ENCODE assay signal across 8 mouse cellular contexts in genomic region chr13:63330236-63330860, GRCm38 (mm10).
DNase-seq lines count a peak whose midpoint lies in the region; ATAC-seq and TF ChIP-seq lines count a peak whose summit lies in the region.

No protein-coding gene starts in this region.

- H3K27ac ChIP-seq in hindbrain, embryonic 15.5 days (replicated peaks): no peak overlapping the region
- H3K27ac ChIP-seq in midbrain, postnatal 0 days (ENCODE audit: low read depth, low read length): no peak overlapping the region

- DNase-seq in frontal cortex, postnatal 25 days (ENCODE audit: low spot score in 2 of 2): no peak
- peak; percentile 58 for DNase-seq in embryo, embryonic 10 days (ENCODE audit: low spot score)
- peak; percentile 59 for DNase-seq in midbrain, postnatal 0 days (ENCODE audit: low spot score)
- DNase-seq in thymus, postnatal 36 days: no peak

- H3K9me3 ChIP-seq in hindbrain, embryonic 15.5 days: no peaks in the 10 kb centered on the region
- H3K9me3 ChIP-seq in midbrain, postnatal 0 days (ENCODE audit: low read length): no peaks in the 10 kb centered on the region

- WGBS in hindbrain, embryonic 15.5 days: 13% methylated on average over 9 of the region's 9 CpGs
- WGBS in midbrain, postnatal 0 days: 13% methylated on average over 9 of the region's 9 CpGs

- peaks cover 11% of the 10 kb centered on the region; the same call in 1 of the 2 replicates for H3K4me1 ChIP-seq in hindbrain, embryonic 15.5 days (replicated peaks)
- H3K4me1 ChIP-seq in midbrain, postnatal 0 days (ENCODE audit: insufficient read depth, low read length): 0 out of 2 replicates have a peak, but pooled peaks cover 3% of the 10 kb centered on the region

- H3K4me2 ChIP-seq in hindbrain, embryonic 15.5 days: 0 out of 2 replicates have a peak overlapping the region, but pooled peaks have one; percentile 2
- 0 out of 2 replicates have a peak overlapping the region, but pooled peaks have one; percentile 7 for H3K4me2 ChIP-seq in midbrain, postnatal 0 days (ENCODE audit: low read depth, low read length, poor library complexity, severe bottlenecking)

- 0 out of 2 replicates have a peak, but pooled peaks cover 4% of the 10 kb centered on the region for H3K27me3 ChIP-seq in hindbrain, embryonic 15.5 days
- H3K27me3 ChIP-seq in midbrain, postnatal 0 days (ENCODE audit: insufficient read depth, low read length): no peaks in the 10 kb centered on the region

- no peak overlapping the region for H3K4me3 ChIP-seq in hindbrain, embryonic 15.5 days
- H3K4me3 ChIP-seq in midbrain, postnatal 0 days (ENCODE audit: low read depth, low read length): no peak overlapping the region

- ATAC-seq in frontal cortex, adult (ENCODE audit: low TSS enrichment): peak; percentile 63
- no peak; the same call in 1 of the 2 replicates for ATAC-seq in hindbrain, embryonic 15.5 days (ENCODE audit: low FRiP score, low read depth)
- ATAC-seq in midbrain, postnatal 0 days (ENCODE audit: low FRiP score): 0 out of 2 replicates have a peak, but pooled peaks have one; percentile 44
- ATAC-seq in erythroid progenitor cell, adult 5-6 weeks (replicated peaks; ENCODE audit: low FRiP score, poor library complexity, severe bottlenecking): no peak
- ATAC-seq in megakaryocyte, adult 5-6 weeks (ENCODE audit: poor library complexity, severe bottlenecking): no peak

- no peak for TF ChIP-seq CTCF in midbrain, postnatal 0 days (IDR thresholded peaks at IDR 0.05)

- H3K9ac ChIP-seq in hindbrain, embryonic 15.5 days: no peak overlapping the region
- H3K9ac ChIP-seq in midbrain, postnatal 0 days (replicated peaks; ENCODE audit: low read length, poor library complexity, severe bottlenecking): no peak overlapping the region

- no peaks in the 10 kb centered on the region for H3K36me3 ChIP-seq in hindbrain, embryonic 15.5 days
- no peaks in the 10 kb centered on the region for H3K36me3 ChIP-seq in midbrain, postnatal 0 days (ENCODE audit: insufficient read depth, low read length)

Comparison
In these comparisons a context has a peak if more than half of its experiments do, and no peak if none do; other contexts are left out.
1. ATAC-seq: peak in frontal cortex, adult (single experiment) and midbrain, postnatal 0 days (single experiment); none in hindbrain, embryonic 15.5 days (single experiment), erythroid progenitor cell, adult 5-6 weeks (single experiment) and megakaryocyte, adult 5-6 weeks (single experiment).
2. DNase-seq: peak in embryo, embryonic 10 days (single experiment) and midbrain, postnatal 0 days (single experiment); none in frontal cortex, postnatal 25 days (0 of 2) and thymus, postnatal 36 days (0 of 2).